Mouse (Mus musculus): ENCODE results near the gene Sppl2c.

DNA sequence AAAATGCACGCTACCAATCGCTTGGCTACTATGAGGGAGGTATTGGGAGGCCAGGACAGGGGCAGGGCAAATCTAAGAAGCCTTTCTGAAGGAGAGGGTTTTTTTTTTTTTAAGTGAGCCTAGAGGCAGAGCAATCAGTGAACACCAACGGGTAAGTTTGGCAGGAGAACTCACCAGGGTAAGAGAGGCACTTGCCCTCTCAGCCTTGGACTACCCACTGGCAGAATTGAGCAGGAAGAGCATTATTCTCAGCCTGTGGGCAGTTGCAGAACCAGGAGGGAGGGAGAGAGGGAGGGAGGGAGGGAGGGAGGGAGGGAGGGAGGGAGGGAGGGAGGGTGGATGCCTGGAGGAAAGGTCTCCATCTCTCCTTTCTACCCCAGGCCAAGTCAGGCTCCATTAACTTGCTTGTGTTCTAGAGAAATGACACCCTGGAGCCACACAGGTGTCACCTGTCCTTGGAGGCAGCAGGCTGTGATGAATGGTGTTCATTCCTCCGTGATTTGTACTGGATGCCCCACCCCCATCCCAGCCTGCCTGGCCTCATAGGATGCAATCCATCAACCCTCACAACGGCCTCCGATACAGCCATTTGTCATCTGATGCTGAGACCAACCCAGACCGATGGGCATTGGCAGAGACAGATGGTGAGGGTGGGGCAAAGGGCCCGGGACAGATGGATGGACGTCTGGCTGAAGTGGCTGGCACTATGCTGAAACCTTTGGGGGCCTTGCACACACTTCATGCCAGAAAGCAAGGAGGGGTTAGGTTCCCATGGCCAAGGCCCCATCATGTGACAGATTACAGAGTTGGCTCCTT lies 31.1 kb upstream of the Sppl2c start:
- no peak for TF ChIP-seq CTCF (conservative IDR thresholded peaks at IDR 0.05; ENCODE audit: low read length)
- no peak for TF ChIP-seq POU5F1 (IDR thresholded peaks at IDR 0.05; ENCODE audit: borderline replicate concordance, low read length)

Data from E14TG2a.4 (cell line).